Mouse (Mus musculus) thymus, adult 2 months (tissue): Measurements from ENCODE around the gene Il18bp.

ENCODE experiments used
- CTCF ChIP-seq: fragments of 200-500 bp; IDR thresholded peaks from 2 replicates; pipeline ENCODE4 v1.5.1; 2012; ENCODE audit warnings: mild to moderate bottlenecking, control low read depth, low read length, moderate library complexity, borderline replicate concordance; ENCODE audit not compliant: control insufficient read depth, poor library complexity, insufficient read depth; ENCODE audit errors: extremely low read depth
- POLR2A ChIP-seq: fragments of 200-500 bp; IDR thresholded peaks from 2 replicates; pipeline ENCODE4 v1.6.1; 2012; ENCODE audit warnings: mild to moderate bottlenecking, low read length, control low read depth, moderate library complexity; ENCODE audit not compliant: control insufficient read depth, poor library complexity, insufficient read depth; ENCODE audit errors: extremely low read depth

- TF ChIP-seq CTCF, result no peak
- no peak for TF ChIP-seq POLR2A
These were observed 1.6 kb downstream of the Il18bp start for GRCm38 (mm10) chr7:102016936-102017335.
